Mouse (Mus musculus) brain, adult 10 weeks (tissue): ENCODE results near the gene Gm15091. TPM values are rescaled to one million over a fixed set of nuclear protein-coding genes. Genes with fewer than 3 reads are reported as not detected.

ENCODE experiments used
- polyA plus RNA-seq: library from polyadenylated mRNA; stranded (reverse); fragments of 350-450 nt; fragmentation: Illumina TruSeq; extraction: RNeasy Lipid Tissue Mini Kit (QIAGEN cat#74804); gene quantifications from one replicate; pipeline ENCODE4 v1.2.3, GENCODE M21; 2015; ENCODE audit warnings: low read depth, low replicate concordance

The Gm15091 gene
- polyA plus RNA-seq: not detected

DNA sequence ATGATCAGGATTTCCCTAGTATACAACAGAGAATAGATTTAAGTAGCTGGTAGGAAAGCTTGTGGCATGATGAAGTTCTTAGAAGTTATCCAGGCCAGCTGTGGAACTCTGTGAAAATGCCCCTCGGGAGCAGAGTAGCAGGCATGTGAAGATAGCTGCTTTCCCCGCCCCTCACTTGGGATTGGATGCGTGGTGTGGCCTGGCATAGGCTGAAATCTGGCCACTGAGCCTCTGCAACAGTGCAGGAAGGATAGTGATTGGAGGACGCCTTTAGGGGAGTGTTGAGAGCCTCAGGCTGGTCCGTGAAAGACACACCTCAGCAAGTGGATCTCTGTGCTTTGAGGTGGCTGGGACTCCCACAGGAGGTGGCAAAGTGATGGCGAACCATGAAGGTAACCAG, at the start of gene Gm15091:
TSS of gene Gm15091 (plus strand) at position 301 of the 400 bp plus-strand sequence.

Other genes starting within 250 kb of the Gm15091 start
- not detected for gene Gm15097, start 157.2 kb upstream of the Gm15091 start, polyA plus RNA-seq